Mouse (Mus musculus) liver, embryonic 16.5 days (tissue): ENCODE results near the gene Polr3h. TPM values are rescaled to one million over a fixed set of nuclear protein-coding genes. Genes with fewer than 3 reads are reported as not detected.

Source experiments
- ATAC-seq: fragments of 200-750 bp; cut with Nextera tagmentation; 2 replicates; pipeline ENCODE4 v1.8.0; 2017; ENCODE audit warnings: low read depth, mild to moderate bottlenecking, moderate number of reproducible peaks, moderate library complexity
- H3K27ac ChIP-seq: fragments of 300-500 bp; sonication (generic); 2 replicates; pipeline ENCODE4 v1.5.1; 2014; ENCODE audit warnings: mild to moderate bottlenecking, low read length
- H3K27me3 ChIP-seq: fragments of 300-500 bp; sonication (generic); 2 replicates; pipeline ENCODE4 v1.6.1; 2014; ENCODE audit warnings: low read depth, low read length, mixed read lengths; ENCODE audit not compliant: control insufficient read depth, insufficient read depth
- H3K36me3 ChIP-seq: fragments of 300-500 bp; sonication (generic); 2 replicates; pipeline ENCODE4 v1.6.1; 2014; ENCODE audit warnings: mild to moderate bottlenecking; ENCODE audit not compliant: control insufficient read depth, insufficient read depth
- H3K4me1 ChIP-seq: fragments of 300-500 bp; sonication (generic); 2 replicates; pipeline ENCODE4 v1.6.1; 2014; ENCODE audit warnings: low read depth, low read length, mixed read lengths; ENCODE audit not compliant: control insufficient read depth
- H3K4me2 ChIP-seq: fragments of 300-500 bp; sonication (generic); 2 replicates; pipeline ENCODE4 v1.6.1; 2014; ENCODE audit warnings: low read depth, low read length, mixed read lengths
- H3K4me3 ChIP-seq: fragments of 300-500 bp; sonication (generic); 2 replicates; pipeline ENCODE4 v1.5.1; 2014; ENCODE audit warnings: low read depth, mild to moderate bottlenecking, low read length
- H3K9ac ChIP-seq: fragments of 300-500 bp; sonication (generic); 2 replicates; pipeline ENCODE4 v1.6.1; 2014; ENCODE audit warnings: low read depth, low read length
- H3K9me3 ChIP-seq: fragments of 300-500 bp; sonication (generic); replicated peaks from 2 replicates; pipeline ENCODE4 v1.6.1; 2016; ENCODE audit warnings: low read length; ENCODE audit not compliant: control insufficient read depth
- WGBS: fragments of 180-500 bp; shearing (Covaris S2); extraction: QIAGEN DNeasy Blood & Tissue Kit; methylation state at CpG from one replicate; pipeline ENCODE4 v1.1.7; 2014; ENCODE audit not compliant: insufficient replicate concordance; 5-methylcytosine and 5-hydroxymethylcytosine counted together
- polyA plus RNA-seq: library from polyadenylated mRNA; unstranded; fragments of >200 nt; fragmentation: Nextera tagmentation; extraction: Ambion mirVana; gene quantifications from 2 replicates; pipeline ENCODE4 v1.2.1, GENCODE M21; 2015

Polr3h gene
- polyA plus RNA-seq, 1 experiment from 2014 or later = 55.3 TPM

DNA sequence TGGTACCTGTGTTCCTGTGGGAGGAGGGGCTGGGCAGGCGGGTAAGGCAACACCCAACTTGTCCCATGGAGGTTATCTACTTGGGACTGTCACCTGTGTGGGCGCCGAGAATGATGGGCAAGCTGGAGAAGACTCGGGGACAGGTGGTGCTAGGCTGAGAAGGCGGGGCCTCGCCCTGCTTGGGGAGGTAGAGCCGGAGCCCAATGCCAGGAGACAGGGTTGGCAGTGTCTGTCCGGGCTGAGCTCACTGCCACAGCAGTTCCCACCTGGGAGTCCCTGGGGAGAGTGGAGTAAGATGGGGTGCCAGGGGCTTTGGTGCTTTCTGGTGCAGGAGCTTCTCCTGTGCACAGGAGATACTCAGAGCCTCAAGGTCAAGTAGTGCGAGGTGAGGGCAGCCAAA, 76.9 kb downstream of the Polr3h start:
- no peaks in the 10 kb centered on the region for H3K27me3 ChIP-seq
- 71% methylated on average over 9 of the region's 9 CpGs for WGBS
- peaks cover 22% of the 10 kb centered on the region for H3K36me3 ChIP-seq

DNA sequence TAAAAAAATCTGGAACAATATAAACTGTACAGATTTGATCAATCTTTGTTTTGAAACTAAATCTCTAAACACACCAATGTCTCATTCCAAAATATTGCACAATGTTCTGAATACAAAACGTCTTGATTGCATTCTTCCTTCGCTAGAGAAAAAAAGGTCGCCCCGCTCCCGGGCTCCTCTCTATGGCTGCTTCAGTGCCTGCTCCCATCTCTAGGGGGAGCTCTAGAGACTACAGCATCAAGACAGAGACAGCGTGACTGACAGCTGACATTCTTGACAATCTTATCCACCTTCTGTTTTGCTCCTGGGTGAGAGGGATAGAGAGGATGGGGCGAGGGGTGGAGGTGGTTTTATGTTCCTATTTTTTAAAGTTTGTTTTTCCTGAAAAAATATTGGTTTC, 77.7 kb downstream of the Polr3h start:
- H3K27ac ChIP-seq = no peak overlapping the region
- H3K27me3 ChIP-seq = no peaks in the 10 kb centered on the region
- H3K4me3 ChIP-seq = no peak overlapping the region
- peak; percentile 55; the same call in 1 of the 2 replicates for ATAC-seq
- H3K4me1 ChIP-seq = peaks cover 5% of the 10 kb centered on the region
- WGBS = 32% methylated on average over 7 of the region's 7 CpGs
- peaks cover 22% of the 10 kb centered on the region for H3K36me3 ChIP-seq
- no peaks in the 10 kb centered on the region for H3K9me3 ChIP-seq
- no peak overlapping the region for H3K4me2 ChIP-seq
- H3K9ac ChIP-seq = no peak overlapping the region

More for the DNA sequence above, 76.9 kb downstream of the Polr3h start:
- no peak for ATAC-seq
- H3K27ac ChIP-seq = no peak overlapping the region
- no peak overlapping the region for H3K4me3 ChIP-seq
- peaks cover 8% of the 10 kb centered on the region for H3K4me1 ChIP-seq
- H3K4me2 ChIP-seq = no peak overlapping the region
- H3K9ac ChIP-seq = no peak overlapping the region
- no peaks in the 10 kb centered on the region for H3K9me3 ChIP-seq

DNA sequence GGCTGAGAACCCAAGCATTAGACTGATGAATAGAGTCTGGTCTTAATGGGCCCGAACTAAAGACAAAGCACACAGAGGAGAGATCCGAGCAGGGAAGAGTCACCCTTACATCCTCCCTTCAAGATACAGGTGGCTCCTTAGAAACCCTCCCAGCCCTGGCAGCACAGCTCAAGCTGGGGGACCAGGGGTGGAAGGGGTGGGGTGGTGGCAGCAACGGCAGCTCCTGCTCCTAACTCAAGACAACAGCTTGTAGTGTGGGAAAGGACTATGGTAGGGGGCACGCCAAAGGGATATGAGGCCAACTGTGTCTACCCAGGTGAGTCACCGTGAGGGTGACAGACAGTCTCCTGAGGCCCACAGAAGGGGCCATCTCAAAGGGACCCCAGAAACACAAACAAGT, 78.2 kb downstream of the Polr3h start:
- no peaks in the 10 kb centered on the region for H3K27me3 ChIP-seq
- H3K4me3 ChIP-seq = no peak overlapping the region
- H3K36me3 ChIP-seq = peaks cover 22% of the 10 kb centered on the region
- ATAC-seq = no peak
- no peak overlapping the region for H3K27ac ChIP-seq
- H3K9me3 ChIP-seq = no peaks in the 10 kb centered on the region
- peaks cover 5% of the 10 kb centered on the region for H3K4me1 ChIP-seq
- H3K9ac ChIP-seq = no peak overlapping the region
- no peak overlapping the region for H3K4me2 ChIP-seq
- 84% methylated on average over 5 of the region's 5 CpGs for whole genome bisulfite sequencing

DNA sequence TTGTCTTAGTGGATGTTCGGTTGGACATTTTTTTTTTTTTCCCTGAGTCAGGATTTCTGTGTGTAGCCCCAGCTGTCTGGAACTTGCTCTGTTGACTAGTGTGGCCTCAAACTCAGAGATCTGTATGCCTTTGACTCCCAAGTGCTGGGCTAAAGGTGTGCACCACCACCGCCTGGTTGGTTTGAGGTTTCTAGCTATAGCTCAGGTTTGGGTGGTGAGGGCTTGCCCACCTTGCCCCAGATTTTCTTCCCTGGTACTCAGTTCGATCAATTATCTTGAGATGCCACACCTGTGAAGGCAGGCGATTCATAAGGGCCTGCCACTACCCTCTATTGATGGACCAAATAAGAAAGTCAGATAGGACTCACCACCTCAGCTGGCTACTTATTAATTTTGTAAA, 78.9 kb downstream of the Polr3h start:
- Histone ChIP-seq H3K9me3 (no peaks in the 10 kb centered on the region), H3K9ac (no peak overlapping the region), H3K4me3 (no peak overlapping the region), H3K4me2 (no peak overlapping the region), H3K27ac (no peak overlapping the region), H3K27me3 (no peaks in the 10 kb centered on the region), H3K36me3 (peaks cover 22% of the 10 kb centered on the region), H3K4me1 (peaks cover 5% of the 10 kb centered on the region)
- WGBS = 71% methylated on average over 4 of the region's 4 CpGs
- ATAC-seq = no peak

DNA sequence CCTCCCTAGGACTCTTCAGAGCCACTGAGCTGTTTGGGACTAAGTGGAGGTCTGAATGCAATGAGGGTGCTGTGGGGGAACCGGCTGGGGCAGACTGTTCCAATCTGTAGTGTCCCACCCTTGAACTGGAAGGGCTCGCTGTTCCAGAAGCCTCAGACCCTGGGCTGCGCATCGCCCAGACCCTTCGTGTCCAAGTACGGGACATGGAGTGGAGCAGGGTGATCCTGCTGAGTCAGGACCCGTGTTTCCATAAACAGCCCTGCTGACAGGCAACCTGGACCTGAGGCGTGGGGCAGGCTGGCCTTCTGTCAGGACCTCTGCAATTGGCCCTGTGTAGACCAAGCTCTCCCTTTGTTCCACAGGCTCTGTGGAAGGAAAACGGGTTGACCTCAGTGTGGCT, 79.3 kb downstream of the Polr3h start:
- Histone ChIP-seq H3K27ac (no peak overlapping the region), H3K27me3 (no peaks in the 10 kb centered on the region), H3K4me1 (peaks cover 5% of the 10 kb centered on the region), H3K36me3 (peaks cover 20% of the 10 kb centered on the region), H3K4me2 (no peak overlapping the region), H3K9ac (no peak overlapping the region), H3K9me3 (no peaks in the 10 kb centered on the region), H3K4me3 (no peak overlapping the region)
- ATAC-seq = no peak
- 85% methylated on average over 9 of the region's 9 CpGs for WGBS

DNA sequence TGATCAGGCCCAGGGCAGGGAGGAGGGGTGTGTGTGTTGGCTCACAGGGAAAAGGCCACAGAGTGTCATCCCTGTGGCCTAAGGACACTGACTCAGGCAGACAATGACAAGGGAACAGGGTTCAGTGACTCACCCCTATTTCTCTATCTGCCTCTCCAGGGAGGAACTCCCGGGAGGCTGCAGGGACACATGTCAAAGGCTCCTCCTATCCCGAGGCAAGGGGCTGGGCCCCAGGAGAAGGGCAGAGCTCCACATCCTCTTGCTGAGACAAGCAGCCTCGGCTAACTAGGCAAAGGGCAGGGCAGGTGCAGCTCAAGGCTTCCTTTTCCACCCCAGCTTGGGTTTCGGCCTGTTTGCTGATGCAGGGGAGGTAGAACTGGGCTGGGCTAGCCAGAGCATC, 80.3 kb downstream of the Polr3h start:
- H3K4me1 ChIP-seq = peaks cover 5% of the 10 kb centered on the region
- no peak overlapping the region for H3K27ac ChIP-seq
- H3K27me3 ChIP-seq = no peaks in the 10 kb centered on the region
- 35% methylated on average over 4 of the region's 4 CpGs for WGBS
- peaks cover 10% of the 10 kb centered on the region for H3K36me3 ChIP-seq
- H3K9ac ChIP-seq = no peak overlapping the region
- no peak overlapping the region for H3K4me3 ChIP-seq
- peak; percentile 66 for ATAC-seq
- H3K9me3 ChIP-seq = no peaks in the 10 kb centered on the region
- no peak overlapping the region for H3K4me2 ChIP-seq

DNA sequence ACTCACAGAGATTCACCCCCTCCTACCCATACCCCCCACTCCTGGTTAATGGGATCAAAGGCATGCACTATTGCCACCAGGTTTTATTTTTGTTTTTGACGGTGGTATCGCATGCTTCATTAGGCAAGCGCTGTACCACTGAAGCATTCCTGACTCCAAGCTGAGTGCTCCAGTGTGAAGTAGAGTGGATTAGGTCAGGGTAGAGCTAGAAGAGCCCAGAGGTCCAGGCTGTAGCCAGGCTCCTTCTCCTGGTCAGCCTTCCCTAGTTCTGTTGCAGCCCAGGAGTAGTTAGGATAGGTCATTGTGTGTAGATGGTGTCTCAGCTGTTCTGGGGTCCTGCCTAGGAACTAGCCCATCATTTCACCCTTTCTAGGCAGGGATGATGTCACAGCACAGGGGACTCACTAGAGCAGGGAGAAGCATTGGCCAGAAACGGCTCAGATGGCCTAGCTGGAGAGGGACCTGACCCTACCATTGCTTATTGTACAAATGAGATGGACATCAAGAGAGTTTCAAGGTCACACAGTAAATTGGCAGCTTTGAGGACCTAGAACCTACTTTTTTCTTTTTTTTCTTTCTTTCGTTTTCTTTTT, 80.9 kb downstream of the Polr3h start:
- no peak overlapping the region for H3K27ac ChIP-seq
- ATAC-seq = no peak
- H3K4me1 ChIP-seq = peaks cover 5% of the 10 kb centered on the region
- no peak overlapping the region for H3K4me2 ChIP-seq
- H3K27me3 ChIP-seq = no peaks in the 10 kb centered on the region
- H3K36me3 ChIP-seq = peaks cover 7% of the 10 kb centered on the region
- WGBS = 68% methylated on average over 5 of the region's 5 CpGs
- no peak overlapping the region for H3K9ac ChIP-seq
- H3K9me3 ChIP-seq = no peaks in the 10 kb centered on the region
- no peak overlapping the region for H3K4me3 ChIP-seq

DNA sequence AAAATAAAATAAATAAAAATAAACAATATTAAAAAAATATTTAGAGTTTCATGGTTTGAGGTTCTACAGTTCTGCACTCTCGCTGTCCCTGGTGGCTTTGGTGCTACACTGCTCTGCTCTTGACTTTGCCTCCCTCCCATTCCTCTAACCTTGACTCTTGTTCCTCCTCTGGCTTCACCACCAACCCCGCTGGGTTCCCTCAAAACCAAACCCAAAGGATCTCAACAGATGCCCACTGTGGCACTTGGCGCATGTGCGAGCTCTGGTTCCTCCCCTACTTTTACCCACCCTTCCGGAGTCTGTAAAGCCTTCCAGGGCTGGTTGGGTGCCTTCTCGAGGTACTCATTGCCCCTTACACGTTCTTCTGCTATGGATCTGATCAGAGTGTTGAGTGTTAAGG, 83.8 kb downstream of the Polr3h start:
- 69% methylated on average over 7 of the region's 7 CpGs for WGBS

DNA sequence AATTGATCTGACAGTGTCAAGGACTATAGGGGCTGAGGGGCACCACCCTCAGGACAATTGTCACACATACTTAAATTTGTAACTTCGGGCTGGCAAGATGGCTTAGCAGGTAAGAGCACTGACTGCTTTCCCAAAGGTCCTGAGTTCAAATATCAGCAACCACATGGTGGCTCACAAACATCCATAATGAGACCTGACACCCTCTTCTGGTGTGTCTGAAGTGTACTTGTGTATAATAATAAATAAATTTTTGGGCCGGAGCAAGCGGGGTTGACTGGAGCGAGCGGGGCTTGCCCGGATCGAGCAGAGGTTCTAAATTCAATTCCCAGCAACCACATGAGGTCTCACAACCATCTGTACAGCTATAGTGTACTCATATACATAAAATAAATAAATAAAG, 85.7 kb downstream of the Polr3h start:
- H3K27ac ChIP-seq = peak overlapping the region; percentile 73
- H3K27me3 ChIP-seq = peaks cover 9% of the 10 kb centered on the region
- no peak for ATAC-seq
- no peak overlapping the region for H3K9ac ChIP-seq
- no peak overlapping the region for H3K4me3 ChIP-seq
- H3K36me3 ChIP-seq = no peaks in the 10 kb centered on the region
- H3K4me2 ChIP-seq = no peak overlapping the region
- H3K4me1 ChIP-seq = peaks cover 12% of the 10 kb centered on the region
- H3K9me3 ChIP-seq = no peaks in the 10 kb centered on the region
- 81% methylated on average over 7 of the region's 7 CpGs for WGBS

More for the DNA sequence above, 83.8 kb downstream of the Polr3h start:
- Histone ChIP-seq H3K4me1 (peaks cover 7% of the 10 kb centered on the region), H3K9ac (no peak overlapping the region), H3K27ac (no peak overlapping the region), H3K36me3 (no peaks in the 10 kb centered on the region), H3K27me3 (0 out of 2 replicates have a peak, but pooled peaks cover under 1% of the 10 kb centered on the region), H3K4me3 (no peak overlapping the region), H3K9me3 (no peaks in the 10 kb centered on the region), H3K4me2 (no peak overlapping the region)
- no peak for ATAC-seq
